Mouse (Mus musculus) midbrain, embryonic 15.5 days (tissue): Measurements from ENCODE around the gene Ska2. TPM values are rescaled to one million over a fixed set of nuclear protein-coding genes. Genes with fewer than 3 reads are reported as not detected.

Experiments
- ATAC-seq: fragments of 200-750 bp; cut with Nextera tagmentation; replicated peaks from 2 replicates; pipeline ENCODE4 v1.8.0; 2017; ENCODE audit warnings: moderate TSS enrichment
- H3K27ac ChIP-seq: fragments of 300-500 bp; sonication (generic); 2 replicates; pipeline ENCODE4 v1.5.1; 2015; ENCODE audit warnings: mild to moderate bottlenecking, inconsistent platforms
- H3K27me3 ChIP-seq: fragments of 300-500 bp; sonication (generic); replicated peaks from 2 replicates; pipeline ENCODE4 v1.6.1; 2015; ENCODE audit warnings: inconsistent platforms
- H3K36me3 ChIP-seq: fragments of 300-500 bp; sonication (generic); replicated peaks from 2 replicates; pipeline ENCODE4 v1.6.1; 2015; ENCODE audit warnings: inconsistent platforms
- H3K4me1 ChIP-seq: fragments of 300-500 bp; sonication (generic); 2 replicates; pipeline ENCODE4 v1.6.1; 2015; ENCODE audit warnings: inconsistent platforms
- H3K4me2 ChIP-seq: fragments of 300-500 bp; sonication (generic); 2 replicates; pipeline ENCODE4 v1.6.1; 2015; ENCODE audit warnings: inconsistent platforms, mild to moderate bottlenecking, moderate library complexity
- H3K4me3 ChIP-seq: fragments of 300-500 bp; sonication (generic); 2 replicates; pipeline ENCODE4 v1.5.1; 2015; ENCODE audit warnings: mild to moderate bottlenecking, inconsistent platforms
- H3K9ac ChIP-seq: fragments of 300-500 bp; sonication (generic); 2 replicates; pipeline ENCODE4 v1.6.1; 2015; ENCODE audit warnings: mild to moderate bottlenecking, inconsistent platforms
- H3K9me3 ChIP-seq: fragments of 300-500 bp; sonication (generic); 2 replicates; pipeline ENCODE4 v1.6.1; 2016; ENCODE audit warnings: inconsistent platforms
- WGBS: fragments of 180-500 bp; shearing (Covaris S2); methylation state at CpG from one replicate; pipeline ENCODE4 v1.1.7; 2015; ENCODE audit warnings: mixed read lengths; 5-methylcytosine and 5-hydroxymethylcytosine counted together
- polyA plus RNA-seq: library from polyadenylated mRNA; unstranded; fragments of >200 nt; fragmentation: Nextera tagmentation; extraction: Ambion mirVana; gene quantifications from 2 replicates; pipeline ENCODE4 v1.2.1, GENCODE M21; 2015

The Ska2 gene
- polyA plus RNA-seq: 44.4 and 46.7 TPM in 2 replicates

DNA sequence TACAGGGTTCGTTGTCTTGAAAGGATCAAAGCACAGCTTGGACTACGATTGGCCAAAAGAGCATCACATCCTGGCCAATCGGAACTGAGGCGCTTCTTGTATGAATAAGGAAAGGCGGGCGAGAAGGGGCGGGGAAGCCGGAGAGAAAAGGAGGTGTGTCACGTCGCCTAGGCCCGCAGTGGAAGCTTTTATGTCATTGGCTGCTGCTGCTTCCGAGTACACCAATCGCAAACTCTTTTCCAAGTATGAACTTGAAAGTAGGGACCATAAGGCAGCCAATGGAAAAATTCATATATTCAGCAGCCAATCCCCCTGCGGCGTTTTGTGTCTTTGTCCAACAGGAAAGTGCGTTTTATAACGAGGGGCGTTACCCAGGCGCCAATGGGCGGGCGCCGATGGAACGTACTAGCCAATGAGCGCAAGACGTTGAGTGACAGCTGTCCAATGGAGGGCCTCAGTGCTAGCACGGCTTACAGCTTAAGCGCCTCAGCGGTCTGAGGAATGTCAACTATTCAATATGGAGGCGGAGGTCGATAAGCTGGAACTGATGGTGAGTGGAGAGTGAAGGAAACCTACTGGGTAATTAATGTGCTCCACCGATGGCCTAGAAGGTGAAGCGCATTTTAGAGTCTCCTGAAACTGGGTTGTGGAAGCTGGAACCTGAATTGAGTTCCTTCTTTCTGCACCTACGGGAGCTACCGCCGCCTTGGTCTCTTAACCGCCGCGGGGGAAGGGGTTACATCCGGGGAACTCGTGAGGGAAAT is at the start of gene Ska2:
Gene Ska2, plus strand, starts transcription at position 480 of the 764 bp plus-strand sequence.
- WGBS: under 1% methylated on average over 40 of the region's 40 CpGs
- ATAC-seq: peak; percentile 100

GRCm38 (mm10) chr11:87060410-87060809 is 48.6 kb upstream of the Ska2 start:
- Histone ChIP-seq H3K4me3 (no peak overlapping the region), H3K36me3 (peaks cover 47% of the 10 kb centered on the region), H3K27ac (no peak overlapping the region), H3K9me3 (no peaks in the 10 kb centered on the region), H3K9ac (no peak overlapping the region), H3K27me3 (no peaks in the 10 kb centered on the region), H3K4me2 (no peak overlapping the region), H3K4me1 (no peaks in the 10 kb centered on the region)
- 96% methylated on average over 2 of the region's 2 CpGs for WGBS
- no peak for ATAC-seq

More for the DNA sequence above, at the start of gene Ska2:
- peak within 1 kb of the TSS; percentile 75 for H3K4me2 ChIP-seq
- H3K9ac ChIP-seq: peak within 1 kb of the TSS; percentile 76
- peaks cover 20% of the 10 kb centered on the region for H3K4me1 ChIP-seq
- no peaks in the 10 kb centered on the region for H3K9me3 ChIP-seq
- peak within 1 kb of the TSS; percentile 95 for H3K27ac ChIP-seq
- H3K27me3 ChIP-seq: no peaks in the 10 kb centered on the region
- H3K36me3 ChIP-seq: no peaks in the 10 kb centered on the region
- peak within 1 kb of the TSS; percentile 63 for H3K4me3 ChIP-seq

- no peak for ATAC-seq
- H3K27me3 ChIP-seq: no peaks in the 10 kb centered on the region
- H3K9me3 ChIP-seq: no peaks in the 10 kb centered on the region
- no peaks in the 10 kb centered on the region for H3K4me1 ChIP-seq
- H3K9ac ChIP-seq: no peak overlapping the region
- no peak overlapping the region for H3K27ac ChIP-seq
- peaks cover 36% of the 10 kb centered on the region for H3K36me3 ChIP-seq
- no peak overlapping the region for H3K4me2 ChIP-seq
- H3K4me3 ChIP-seq: no peak overlapping the region
- WGBS: 77% methylated on average over 3 of the region's 3 CpGs
Measured at GRCm38 (mm10) chr11:87062087-87062486, 46.9 kb upstream of the Ska2 start.

GRCm38 (mm10) chr11:87073343-87073865 is 35.6 kb upstream of the Ska2 start:
- no peaks in the 10 kb centered on the region for H3K27me3 ChIP-seq
- H3K4me1 ChIP-seq: peaks cover 39% of the 10 kb centered on the region
- peaks cover 9% of the 10 kb centered on the region; the same call in 1 of the 2 replicates for H3K36me3 ChIP-seq

GRCm38 (mm10) chr11:87073866-87074440 is 35.1 kb upstream of the Ska2 start, which contains the start of gene Gdpd1:
Gdpd1 (minus strand) TSS chr11:87074062.
- H3K27ac ChIP-seq: peak within 1 kb of the TSS; percentile 95
- H3K9me3 ChIP-seq: no peaks in the 10 kb centered on the region
- ATAC-seq: peak; percentile 98
- H3K4me2 ChIP-seq: peak within 1 kb of the TSS; percentile 67
- peak within 1 kb of the TSS; percentile 93 for H3K9ac ChIP-seq
- WGBS: under 1% methylated on average over 43 of the region's 43 CpGs
- H3K27me3 ChIP-seq: no peaks in the 10 kb centered on the region
- H3K4me1 ChIP-seq: peaks cover 39% of the 10 kb centered on the region
- peak within 1 kb of the TSS; percentile 81 for H3K4me3 ChIP-seq
- peaks cover 9% of the 10 kb centered on the region; the same call in 1 of the 2 replicates for H3K36me3 ChIP-seq

More at GRCm38 (mm10) chr11:87073343-87073865, 35.6 kb upstream of the Ska2 start:
- H3K27ac ChIP-seq: peak overlapping the region; percentile 95
- H3K9ac ChIP-seq: peak overlapping the region; percentile 93
- ATAC-seq: peak; percentile 70
- H3K4me3 ChIP-seq: peak overlapping the region; percentile 81
- WGBS: under 1% methylated on average over 24 of the region's 24 CpGs
- H3K9me3 ChIP-seq: no peaks in the 10 kb centered on the region
- peak overlapping the region; percentile 67 for H3K4me2 ChIP-seq

GRCm38 (mm10) chr11:87083712-87084111 is 25.3 kb upstream of the Ska2 start:
- WGBS: 81% methylated on average over 1 of the region's 1 CpGs
- no peaks in the 10 kb centered on the region for H3K9me3 ChIP-seq
- H3K4me3 ChIP-seq: no peak overlapping the region
- ATAC-seq: no peak
- no peak overlapping the region for H3K27ac ChIP-seq
- no peak overlapping the region for H3K9ac ChIP-seq
- H3K4me1 ChIP-seq: peaks cover 43% of the 10 kb centered on the region
- no peaks in the 10 kb centered on the region for H3K27me3 ChIP-seq
- H3K4me2 ChIP-seq: 0 out of 2 replicates have a peak overlapping the region, but pooled peaks have one; percentile 96
- H3K36me3 ChIP-seq: peaks cover 22% of the 10 kb centered on the region

DNA sequence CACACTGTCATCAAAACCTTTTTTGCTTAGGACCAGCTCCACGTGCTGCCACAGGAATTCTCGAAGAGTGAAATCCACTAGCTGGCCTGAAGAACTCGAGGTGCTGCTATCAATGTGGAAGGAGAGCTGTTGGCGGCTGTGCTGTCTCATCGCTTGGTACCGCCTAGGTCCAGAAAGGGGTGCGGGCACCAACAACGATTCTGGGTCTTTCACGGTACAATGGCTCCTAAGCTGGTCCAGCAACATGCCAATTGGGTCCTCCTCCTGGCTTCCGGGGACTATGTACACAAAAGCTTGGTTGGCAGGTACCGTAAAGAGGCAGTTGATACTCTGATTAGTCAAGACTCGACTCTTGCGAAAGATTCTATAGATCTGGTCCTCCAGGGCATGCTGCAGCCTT is 23.6 kb upstream of the Ska2 start:
- Histone ChIP-seq H3K9ac (peak overlapping the region; percentile 63; the same call in 1 of the 2 replicates), H3K27ac (no peak overlapping the region), H3K9me3 (no peaks in the 10 kb centered on the region), H3K4me3 (peak overlapping the region; percentile 78), H3K4me2 (peak overlapping the region; percentile 96), H3K4me1 (peaks cover 36% of the 10 kb centered on the region), H3K27me3 (no peaks in the 10 kb centered on the region), H3K36me3 (peaks cover 8% of the 10 kb centered on the region)
- no peak for ATAC-seq
- 91% methylated on average over 13 of the region's 13 CpGs for WGBS

DNA sequence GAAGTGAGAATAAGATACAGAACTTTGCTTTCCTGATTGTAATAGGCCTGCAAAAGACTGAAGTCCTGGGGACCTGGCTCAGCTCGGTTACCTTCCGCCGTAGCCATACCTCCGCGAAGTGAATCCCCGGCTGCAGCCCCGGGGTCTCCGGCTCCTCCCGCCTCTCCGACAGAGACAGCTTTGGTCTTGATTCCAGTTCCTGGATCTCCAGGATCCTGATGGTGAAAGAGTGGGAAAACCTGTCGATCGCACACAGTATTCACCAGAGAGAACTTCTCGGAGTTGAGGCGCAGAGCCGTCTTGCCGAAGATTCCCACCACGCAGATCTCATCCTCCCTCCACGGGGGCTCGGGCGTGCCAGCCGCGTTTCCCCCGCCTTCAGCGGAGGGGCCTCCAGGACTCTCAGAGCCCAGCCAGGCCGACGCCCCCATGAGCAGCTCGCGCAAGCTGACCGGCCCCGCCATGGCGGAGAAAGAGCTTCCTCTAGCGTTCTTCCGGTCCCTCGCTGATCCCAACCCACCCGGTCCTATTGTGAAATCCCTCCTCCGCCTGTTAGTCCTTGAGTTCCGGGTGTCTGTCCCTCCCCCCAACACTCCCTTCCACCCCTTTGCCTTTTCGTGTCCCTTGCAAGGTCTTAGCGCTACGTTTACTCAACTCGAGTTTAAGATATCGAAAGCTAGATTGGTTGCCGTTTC is 22.6 kb upstream of the Ska2 start, which contains the start of gene Smg8:
Gene Smg8, minus strand, starts transcription at position 485 of the 695 bp plus-strand sequence.
- H3K4me1 ChIP-seq: peaks cover 36% of the 10 kb centered on the region
- peak; percentile 85 for ATAC-seq
- 1% methylated on average over 43 of the region's 43 CpGs for WGBS
- peak within 1 kb of the TSS; percentile 70 for H3K27ac ChIP-seq
- H3K9ac ChIP-seq: peak within 1 kb of the TSS; percentile 63
- H3K36me3 ChIP-seq: peaks cover 5% of the 10 kb centered on the region; the same call in 1 of the 2 replicates
- no peaks in the 10 kb centered on the region for H3K9me3 ChIP-seq
- H3K4me2 ChIP-seq: peak within 1 kb of the TSS; percentile 96
- H3K4me3 ChIP-seq: peak within 1 kb of the TSS; percentile 78
- H3K27me3 ChIP-seq: no peaks in the 10 kb centered on the region

DNA sequence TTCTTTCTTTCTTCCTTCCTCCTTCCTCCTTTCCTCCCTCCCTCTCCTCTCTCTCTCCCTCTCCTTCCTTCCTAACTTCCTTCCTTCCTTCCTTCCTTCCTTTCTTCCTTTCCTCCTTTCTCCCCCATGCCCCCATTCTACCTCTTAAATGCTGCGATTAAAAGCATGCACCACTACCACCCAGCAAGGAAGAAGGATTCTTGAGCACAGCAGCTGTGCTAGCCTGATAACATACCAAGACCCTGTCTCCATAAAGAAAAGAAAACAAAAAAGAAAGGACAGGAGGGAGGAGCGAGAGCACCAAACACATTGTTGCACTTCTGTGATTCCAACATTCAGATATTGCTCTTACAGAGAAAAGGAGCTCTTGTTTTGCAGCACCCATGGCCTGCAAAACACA is 21.9 kb upstream of the Ska2 start:
- Histone ChIP-seq H3K36me3 (no peaks in the 10 kb centered on the region; the same call in 1 of the 2 replicates), H3K9ac (peak overlapping the region; percentile 63; the same call in 1 of the 2 replicates), H3K9me3 (no peaks in the 10 kb centered on the region), H3K27me3 (no peaks in the 10 kb centered on the region), H3K4me2 (peak overlapping the region; percentile 96), H3K4me3 (peak overlapping the region; percentile 78), H3K4me1 (peaks cover 31% of the 10 kb centered on the region), H3K27ac (peak overlapping the region; percentile 70; the same call in 1 of the 2 replicates)
- 69% methylated on average over 2 of the region's 2 CpGs for WGBS
- no peak for ATAC-seq

GRCm38 (mm10) chr11:87108409-87108754 is 652 bp upstream of the Ska2 start, which contains the start of gene Prr11:
Prr11 (minus strand) TSS chr11:87108708.
- peak within 1 kb of the TSS; percentile 75 for H3K4me2 ChIP-seq
- WGBS: 0% methylated on average over 14 of the region's 14 CpGs

GRCm38 (mm10) chr11:87109519-87110171 is 611 bp downstream of the Ska2 start:
- Histone ChIP-seq H3K27ac (peak overlapping the region; percentile 95), H3K4me2 (peak overlapping the region; percentile 75), H3K9ac (peak overlapping the region; percentile 76), H3K4me3 (peak overlapping the region; percentile 63), H3K9me3 (no peaks in the 10 kb centered on the region), H3K36me3 (0 out of 2 replicates have a peak, but pooled peaks cover 3% of the 10 kb centered on the region), H3K27me3 (no peaks in the 10 kb centered on the region), H3K4me1 (peaks cover 20% of the 10 kb centered on the region)
- no peak for ATAC-seq
- WGBS: under 1% methylated on average over 41 of the region's 42 CpGs

More at GRCm38 (mm10) chr11:87108409-87108754, 652 bp upstream of the Ska2 start, which contains the start of gene Prr11:
- Histone ChIP-seq H3K9me3 (no peaks in the 10 kb centered on the region), H3K4me1 (peaks cover 20% of the 10 kb centered on the region), H3K4me3 (peak within 1 kb of the TSS; percentile 63), H3K36me3 (no peaks in the 10 kb centered on the region), H3K9ac (peak within 1 kb of the TSS; percentile 76), H3K27me3 (no peaks in the 10 kb centered on the region), H3K27ac (peak within 1 kb of the TSS; percentile 95)
- no peak; the same call in 1 of the 2 replicates for ATAC-seq
